Comparison of ENCODE assay signal across 25 mouse cellular contexts in genomic region chr14:77648305-77648704, GRCm38 (mm10).
DNase-seq lines count a peak whose midpoint lies in the region; ATAC-seq lines count a peak whose summit lies in the region.
"Had no signal": no experiment of that assay in that cellular context is flagged by ENCODE, and none has a peak within 500 bp of the region (broad histone marks: within the 10 kb centered on the region; RNA-seq: fewer than 3 reads in every experiment).

No protein-coding gene starts in this region.

- peak; percentile 77 for DNase-seq in heart, adult 11 months
- DNase-seq in R1 (ENCODE audit: low read depth, low spot score) = peak; percentile 84
- DNase-seq in cerebellum, adult 18-20 months = peak; percentile 56 to 64
- DNase-seq in cerebellum, postnatal 14 days = peak; percentile 36 to 56
- DNase-seq in right cerebral cortex, postnatal 14 days = no peak
- DNase-seq in spleen, adult 18-20 months = no peak
- DNase-seq: adrenal gland, adult 8-10 months; gastrocnemius, postnatal 10 days; heart, adult 18-20 months; heart, postnatal 36 days; kidney, adult 8-10 months; kidney, postnatal 14 days; layer of hippocampus, postnatal 36 days; right cerebral cortex, adult 18-20 months had no signal

- no peaks in the 10 kb centered on the region for H3K27me3 ChIP-seq in heart, embryonic 12.5 days (replicated peaks)
- H3K27me3 ChIP-seq: embryonic facial prominence, embryonic 12.5 days; forebrain, embryonic 15.5 days; heart, embryonic 15.5 days; intestine, embryonic 15.5 days; midbrain, embryonic 15.5 days had no signal

- ATAC-seq in heart, embryonic 12.5 days (ENCODE audit: insufficient number of reproducible peaks, low FRiP score) = no peak
- ATAC-seq: CD4-positive, CD25-positive, alpha-beta regulatory T cell, adult 4 months; forebrain, embryonic 15.5 days; intestine, embryonic 15.5 days; lung, postnatal 0 days; midbrain, embryonic 15.5 days had no signal

- no peaks in the 10 kb centered on the region for H3K9me3 ChIP-seq in heart, embryonic 12.5 days (replicated peaks)
- H3K9me3 ChIP-seq: embryonic facial prominence, embryonic 12.5 days; forebrain, embryonic 15.5 days; heart, embryonic 15.5 days; intestine, embryonic 15.5 days; midbrain, embryonic 15.5 days had no signal

- no peak overlapping the region for H3K4me2 ChIP-seq in heart, embryonic 12.5 days
- H3K4me2 ChIP-seq: embryonic facial prominence, embryonic 12.5 days; forebrain, embryonic 15.5 days; heart, embryonic 15.5 days; hindbrain, embryonic 14.5 days; intestine, embryonic 15.5 days; midbrain, embryonic 15.5 days had no signal

- H3K27ac ChIP-seq in heart, embryonic 12.5 days (ENCODE audit: poor library complexity, severe bottlenecking) = no peak overlapping the region
- H3K27ac ChIP-seq: embryonic facial prominence, embryonic 12.5 days; heart, embryonic 15.5 days; hindbrain, embryonic 14.5 days; intestine, embryonic 15.5 days; macrophage; midbrain, embryonic 15.5 days had no signal

- H3K36me3 ChIP-seq in heart, embryonic 12.5 days = no peaks in the 10 kb centered on the region
- H3K36me3 ChIP-seq: embryonic facial prominence, embryonic 12.5 days; forebrain, embryonic 15.5 days; heart, embryonic 15.5 days; intestine, embryonic 15.5 days; midbrain, embryonic 15.5 days had no signal

- WGBS in heart, embryonic 12.5 days = 80% methylated on average over 8 of the region's 8 CpGs

- no peak overlapping the region for H3K9ac ChIP-seq in heart, embryonic 12.5 days
- H3K9ac ChIP-seq: embryonic facial prominence, embryonic 12.5 days; heart, embryonic 15.5 days; hindbrain, embryonic 14.5 days; intestine, embryonic 15.5 days; midbrain, embryonic 15.5 days had no signal

- H3K4me1 ChIP-seq in heart, embryonic 12.5 days (replicated peaks) = peaks cover 8% of the 10 kb centered on the region
- H3K4me1 ChIP-seq: embryonic facial prominence, embryonic 12.5 days; intestine, embryonic 15.5 days had no signal

- no peak overlapping the region for H3K4me3 ChIP-seq in heart, embryonic 12.5 days
- H3K4me3 ChIP-seq: embryonic facial prominence, embryonic 12.5 days; forebrain, embryonic 15.5 days; heart, embryonic 15.5 days; intestine, embryonic 15.5 days; midbrain, embryonic 15.5 days; myocyte had no signal

Comparison
In these comparisons a context has a peak if more than half of its experiments do, and no peak if none do; other contexts are left out.
1. DNase-seq: peak in heart, adult 11 months (single experiment), R1 (single experiment), cerebellum, adult 18-20 months (2 of 2) and cerebellum, postnatal 14 days (2 of 2); none in right cerebral cortex, postnatal 14 days (single experiment) and spleen, adult 18-20 months (0 of 2).